Mouse (Mus musculus): ENCODE measurements around the gene Nsd1. TPM values are rescaled to one million over a fixed set of nuclear protein-coding genes. Genes with fewer than 3 reads are reported as not detected.
A peak's percentile ranks its signal among the peaks of the same experiment; 100 is the strongest.

The Nsd1 gene
- polyA plus RNA-seq, 1 experiment from 2014 or later, result 51.0 TPM

DNA sequence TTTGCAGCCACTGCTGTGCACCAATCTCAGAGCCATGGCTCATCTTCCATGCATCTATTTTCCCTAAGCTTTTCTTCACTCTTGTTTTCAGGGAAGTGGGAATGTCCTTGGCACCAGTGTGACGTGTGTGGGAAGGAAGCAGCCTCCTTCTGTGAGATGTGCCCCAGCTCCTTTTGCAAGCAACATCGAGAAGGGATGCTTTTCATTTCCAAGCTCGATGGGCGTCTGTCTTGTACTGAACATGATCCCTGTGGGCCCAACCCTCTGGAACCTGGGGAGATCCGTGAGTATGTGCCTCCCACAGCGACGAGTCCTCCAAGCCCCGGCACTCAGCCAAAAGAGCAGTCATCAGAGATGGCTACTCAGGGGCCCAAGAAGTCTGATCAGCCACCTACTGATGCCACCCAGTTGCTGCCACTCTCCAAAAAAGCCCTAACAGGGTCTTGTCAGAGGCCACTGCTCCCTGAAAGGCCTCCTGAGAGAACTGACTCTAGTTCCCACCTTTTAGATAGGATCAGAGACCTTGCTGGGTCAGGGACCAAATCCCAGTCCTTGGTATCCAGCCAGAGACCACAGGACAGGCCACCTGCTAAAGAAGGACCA, 102.5 kb downstream of the Nsd1 start:
- Histone ChIP-seq H3K36me3 (peaks cover 92% of the 10 kb centered on the region), H3K9me3 (no peaks in the 10 kb centered on the region), H3K4me3 (no peak overlapping the region), H3K4me1 (no peaks in the 10 kb centered on the region), H3K27me3 (ENCODE audit: insufficient read depth, poor library complexity, severe bottlenecking) (no peaks in the 10 kb centered on the region), H3K27ac (no peak overlapping the region)
- WGBS, result 89% methylated on average over 8 of the region's 8 CpGs
- DNase-seq (ENCODE audit: low spot score), result no peak

GRCm38 (mm10) chr13:55313051-55313450, 103.5 kb downstream of the Nsd1 start:
- H3K9me3 ChIP-seq, result no peaks in the 10 kb centered on the region
- peaks cover 92% of the 10 kb centered on the region for H3K36me3 ChIP-seq
- 93% methylated on average over 9 of the region's 9 CpGs for WGBS
- DNase-seq (ENCODE audit: low spot score), result no peak
- no peak overlapping the region for H3K27ac ChIP-seq
- no peak overlapping the region for H3K4me3 ChIP-seq
- H3K4me1 ChIP-seq, result no peaks in the 10 kb centered on the region
- H3K27me3 ChIP-seq (ENCODE audit: insufficient read depth, poor library complexity, severe bottlenecking), result no peaks in the 10 kb centered on the region

DNA sequence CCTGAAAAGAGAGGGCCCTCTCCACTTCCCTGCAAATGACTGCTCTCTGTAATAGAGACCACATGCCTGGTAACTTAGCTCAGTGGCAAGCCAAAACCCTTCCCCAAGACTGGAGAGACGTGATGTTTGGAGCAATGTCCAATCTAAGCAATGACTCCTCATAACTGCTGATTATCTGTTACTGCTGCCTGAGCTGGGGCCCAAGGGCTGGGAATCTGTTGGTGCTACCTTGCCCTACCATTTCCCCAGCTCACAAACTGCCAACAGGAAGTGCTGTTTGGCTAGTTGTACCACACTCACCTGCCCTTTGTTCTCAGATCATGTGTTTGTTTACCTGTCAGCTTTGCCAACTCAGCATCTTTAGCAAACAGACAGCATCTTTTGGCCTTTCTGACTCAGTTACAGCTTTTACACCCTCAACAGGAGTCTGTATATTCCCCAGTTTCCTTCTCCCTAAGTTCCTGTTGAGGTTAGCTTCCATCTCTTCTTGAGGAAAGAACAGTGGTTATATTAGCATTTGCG, 105.4 kb downstream of the Nsd1 start:
- H3K27ac ChIP-seq, result no peak overlapping the region
- WGBS, result 86% methylated on average over 2 of the region's 2 CpGs
- peaks cover 97% of the 10 kb centered on the region for H3K36me3 ChIP-seq

GRCm38 (mm10) chr13:55318351-55318750, 108.8 kb downstream of the Nsd1 start:
- Histone ChIP-seq H3K36me3 (peaks cover 76% of the 10 kb centered on the region), H3K27me3 (ENCODE audit: insufficient read depth, poor library complexity, severe bottlenecking) (no peaks in the 10 kb centered on the region), H3K4me3 (no peak overlapping the region), H3K27ac (no peak overlapping the region), H3K4me1 (peaks cover 27% of the 10 kb centered on the region), H3K9me3 (no peaks in the 10 kb centered on the region)
- WGBS, result 85% methylated on average over 3 of the region's 3 CpGs
- DNase-seq (ENCODE audit: low spot score), result no peak

More for the DNA sequence above, 105.4 kb downstream of the Nsd1 start:
- DNase-seq (ENCODE audit: low spot score), result no peak
- peaks cover 3% of the 10 kb centered on the region; the same call in 1 of the 2 replicates for H3K4me1 ChIP-seq
- H3K9me3 ChIP-seq, result no peaks in the 10 kb centered on the region
- no peaks in the 10 kb centered on the region for H3K27me3 ChIP-seq (ENCODE audit: insufficient read depth, poor library complexity, severe bottlenecking)
- no peak overlapping the region for H3K4me3 ChIP-seq

DNA sequence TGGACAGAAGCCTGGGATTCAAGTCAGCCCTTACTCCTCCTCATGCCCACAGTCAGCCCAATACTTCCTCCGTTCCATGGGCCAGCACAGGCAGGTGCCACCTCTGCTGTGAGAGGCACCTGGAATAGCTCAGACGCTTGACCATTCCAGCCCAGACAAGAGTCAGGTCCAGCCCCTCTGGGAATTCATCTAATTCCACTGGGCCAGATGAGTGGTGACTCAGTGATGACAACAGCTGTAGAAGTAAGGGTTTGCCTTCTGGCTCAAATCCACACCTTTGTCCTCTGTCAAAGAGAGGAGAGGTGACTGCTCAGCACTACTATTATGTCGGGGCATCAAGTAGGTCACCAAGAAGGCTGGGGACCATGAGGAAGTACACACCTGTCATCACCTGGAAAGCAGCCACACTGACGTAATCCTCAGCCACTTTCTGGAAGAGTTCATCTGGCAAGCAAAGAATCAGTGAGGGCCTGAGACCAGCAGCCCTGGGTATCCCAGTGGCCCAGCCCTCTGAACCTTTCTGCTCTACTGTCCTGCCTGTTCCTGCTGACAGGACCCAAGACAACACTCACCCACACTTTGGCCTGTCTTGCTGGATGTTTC, 110.5 kb downstream of the Nsd1 start, which contains the start of gene Prelid1:
Gene Prelid1, plus strand, starts transcription at position 570 of the 603 bp plus-strand sequence.
- Histone ChIP-seq H3K27ac (peak within 1 kb of the TSS; percentile 96), H3K4me3 (peak within 1 kb of the TSS; percentile 88), H3K4me1 (peaks cover 34% of the 10 kb centered on the region), H3K27me3 (ENCODE audit: insufficient read depth, poor library complexity, severe bottlenecking) (no peaks in the 10 kb centered on the region), H3K9me3 (no peaks in the 10 kb centered on the region), H3K36me3 (peaks cover 74% of the 10 kb centered on the region)
- DNase-seq (ENCODE audit: low spot score), result no peak
- WGBS, result 70% methylated on average over 4 of the region's 4 CpGs

GRCm38 (mm10) chr13:55321434-55322129, 112.0 kb downstream of the Nsd1 start, which contains the start of gene Rab24:
Gene Rab24 (minus strand): TSS chr13:55321946.
- Histone ChIP-seq H3K27ac (peak within 1 kb of the TSS; percentile 96), H3K36me3 (peaks cover 72% of the 10 kb centered on the region), H3K27me3 (ENCODE audit: insufficient read depth, poor library complexity, severe bottlenecking) (no peaks in the 10 kb centered on the region), H3K4me3 (peak within 1 kb of the TSS; percentile 88), H3K9me3 (no peaks in the 10 kb centered on the region), H3K4me1 (peaks cover 34% of the 10 kb centered on the region)
- WGBS, result under 1% methylated on average over 73 of the region's 73 CpGs
- peak; percentile 95 for DNase-seq (ENCODE audit: low spot score)

GRCm38 (mm10) chr13:55322130-55322825, 112.7 kb downstream of the Nsd1 start:
- Histone ChIP-seq H3K4me1 (peaks cover 39% of the 10 kb centered on the region), H3K36me3 (peaks cover 66% of the 10 kb centered on the region), H3K27me3 (ENCODE audit: insufficient read depth, poor library complexity, severe bottlenecking) (no peaks in the 10 kb centered on the region), H3K27ac (peak overlapping the region; percentile 96), H3K9me3 (no peaks in the 10 kb centered on the region), H3K4me3 (peak overlapping the region; percentile 88)
- WGBS, result 1% methylated on average over 31 of the region's 31 CpGs
- no peak for DNase-seq (ENCODE audit: low spot score)

- H3K36me3 ChIP-seq, result peaks cover 35% of the 10 kb centered on the region
- WGBS, result 83% methylated on average over 11 of the region's 11 CpGs
- H3K9me3 ChIP-seq, result no peaks in the 10 kb centered on the region
- peaks cover 7% of the 10 kb centered on the region; the same call in 1 of the 2 replicates for H3K27me3 ChIP-seq (ENCODE audit: insufficient read depth, poor library complexity, severe bottlenecking)
- H3K4me1 ChIP-seq, result peaks cover 61% of the 10 kb centered on the region
- H3K27ac ChIP-seq, result no peak overlapping the region
- DNase-seq (ENCODE audit: low spot score), result no peak
- H3K4me3 ChIP-seq, result no peak overlapping the region
These were observed 116.0 kb downstream of the Nsd1 start for GRCm38 (mm10) chr13:55325596-55325995.

- Histone ChIP-seq H3K9me3 (no peaks in the 10 kb centered on the region), H3K27ac (0 out of 2 replicates have a peak overlapping the region, but pooled peaks have one; percentile 0), H3K36me3 (peaks cover 33% of the 10 kb centered on the region), H3K27me3 (ENCODE audit: insufficient read depth, poor library complexity, severe bottlenecking) (peaks cover 7% of the 10 kb centered on the region; the same call in 1 of the 2 replicates), H3K4me1 (peaks cover 58% of the 10 kb centered on the region), H3K4me3 (peak overlapping the region; percentile 18; the same call in 1 of the 2 replicates)
- WGBS, result 49% methylated on average over 4 of the region's 4 CpGs
- no peak for DNase-seq (ENCODE audit: low spot score)
These were observed 117.6 kb downstream of the Nsd1 start for GRCm38 (mm10) chr13:55327169-55327568.

GRCm38 (mm10) chr13:55327633-55328032, 118.1 kb downstream of the Nsd1 start:
- WGBS, result 42% methylated on average over 8 of the region's 8 CpGs
- Histone ChIP-seq H3K36me3 (peaks cover 33% of the 10 kb centered on the region), H3K27me3 (ENCODE audit: insufficient read depth, poor library complexity, severe bottlenecking) (peaks cover 7% of the 10 kb centered on the region; the same call in 1 of the 2 replicates), H3K27ac (no peak overlapping the region; the same call in 1 of the 2 replicates), H3K9me3 (no peaks in the 10 kb centered on the region), H3K4me3 (0 out of 2 replicates have a peak overlapping the region, but pooled peaks have one; percentile 19), H3K4me1 (peaks cover 58% of the 10 kb centered on the region)
- peak; percentile 94 for DNase-seq (ENCODE audit: low spot score)

GRCm38 (mm10) chr13:55328171-55328570, 118.6 kb downstream of the Nsd1 start:
- H3K4me1 ChIP-seq, result peaks cover 52% of the 10 kb centered on the region
- WGBS, result 83% methylated on average over 6 of the region's 6 CpGs
- peaks cover 7% of the 10 kb centered on the region; the same call in 1 of the 2 replicates for H3K27me3 ChIP-seq (ENCODE audit: insufficient read depth, poor library complexity, severe bottlenecking)
- no peaks in the 10 kb centered on the region for H3K9me3 ChIP-seq
- H3K4me3 ChIP-seq, result peak overlapping the region; percentile 82; the same call in 1 of the 2 replicates
- DNase-seq (ENCODE audit: low spot score), result no peak
- H3K27ac ChIP-seq, result peak overlapping the region; percentile 39; the same call in 1 of the 2 replicates
- peaks cover 31% of the 10 kb centered on the region for H3K36me3 ChIP-seq

DNA sequence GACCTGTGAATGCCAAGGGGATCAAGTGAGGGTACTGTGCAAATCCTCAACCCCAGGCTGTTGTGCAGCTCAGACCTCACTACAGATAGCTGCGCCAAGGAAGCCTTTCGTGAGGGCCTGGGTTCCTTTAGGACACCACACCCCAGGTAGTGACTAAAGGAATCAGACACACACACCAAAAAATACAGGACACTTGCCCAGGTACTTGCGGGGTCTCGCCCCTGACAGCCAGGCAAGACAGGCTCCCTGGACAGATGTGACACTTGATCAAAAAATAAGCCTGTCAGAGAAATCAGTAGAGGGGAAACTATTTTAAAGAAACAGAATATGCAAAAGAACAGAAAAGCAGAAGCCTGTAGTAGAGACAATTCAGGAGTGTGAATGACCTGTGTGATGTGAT, 119.1 kb downstream of the Nsd1 start:
- Histone ChIP-seq H3K9me3 (no peaks in the 10 kb centered on the region), H3K27ac (0 out of 2 replicates have a peak overlapping the region, but pooled peaks have one; percentile 39), H3K36me3 (peaks cover 26% of the 10 kb centered on the region), H3K4me1 (peaks cover 48% of the 10 kb centered on the region), H3K27me3 (ENCODE audit: insufficient read depth, poor library complexity, severe bottlenecking) (peaks cover 7% of the 10 kb centered on the region; the same call in 1 of the 2 replicates), H3K4me3 (peak overlapping the region; percentile 82)
- no peak for DNase-seq (ENCODE audit: low spot score)
- WGBS, result 86% methylated on average over 4 of the region's 4 CpGs

Data from heart, embryonic 10.5 days (tissue).